In genomic region chr1:64737502-64738179, GRCm38 (mm10) we compare ENCODE assay signal across 8 mouse cellular contexts. TPM values are rescaled to one million over a fixed set of nuclear protein-coding genes. Genes with fewer than 3 reads are reported as not detected.
DNase-seq lines count a peak whose midpoint lies in the region; ATAC-seq lines count a peak whose summit lies in the region.

Gene Fzd5 (minus strand): TSS chr1:64737751.

- H3K4me2 ChIP-seq in embryonic facial prominence, embryonic 12.5 days (replicated peaks), result peak within 1 kb of the TSS; percentile 92
- peak within 1 kb of the TSS; percentile 96 for H3K4me2 ChIP-seq in limb, embryonic 13.5 days (replicated peaks)
- H3K4me2 ChIP-seq in midbrain, embryonic 15.5 days, result peak within 1 kb of the TSS; percentile 74

- DNase-seq in 416B (ENCODE audit: low read depth), result peak; percentile 94
- DNase-seq in adrenal gland, postnatal 36 days, result peak; percentile 96 to 98
- DNase-seq in heart, adult 18-20 months, result peak; percentile 91 to 97
- peak; percentile 94 for DNase-seq in kidney, adult 18-20 months
- peak; percentile 86 to 88 for DNase-seq in spleen, adult 18-20 months

- H3K36me3 ChIP-seq in embryonic facial prominence, embryonic 12.5 days, result no peaks in the 10 kb centered on the region
- no peaks in the 10 kb centered on the region for H3K36me3 ChIP-seq in limb, embryonic 13.5 days
- no peaks in the 10 kb centered on the region for H3K36me3 ChIP-seq in midbrain, embryonic 15.5 days (replicated peaks)

- peak within 1 kb of the TSS; percentile 63; the same call in 1 of the 2 replicates for H3K27ac ChIP-seq in embryonic facial prominence, embryonic 12.5 days
- H3K27ac ChIP-seq in limb, embryonic 13.5 days, result no peak within 1 kb of the TSS
- H3K27ac ChIP-seq in midbrain, embryonic 15.5 days, result 0 out of 2 replicates have a peak within 1 kb of the TSS, but pooled peaks have one; percentile 34

- peaks cover 46% of the 10 kb centered on the region for H3K27me3 ChIP-seq in embryonic facial prominence, embryonic 12.5 days
- peaks cover 61% of the 10 kb centered on the region for H3K27me3 ChIP-seq in limb, embryonic 13.5 days
- H3K27me3 ChIP-seq in midbrain, embryonic 15.5 days (replicated peaks), result peaks cover 54% of the 10 kb centered on the region

- H3K4me1 ChIP-seq in embryonic facial prominence, embryonic 12.5 days, result peaks cover 32% of the 10 kb centered on the region
- peaks cover 43% of the 10 kb centered on the region for H3K4me1 ChIP-seq in limb, embryonic 13.5 days
- peaks cover 38% of the 10 kb centered on the region for H3K4me1 ChIP-seq in midbrain, embryonic 15.5 days

- peak; percentile 92 for ATAC-seq in embryonic facial prominence, embryonic 12.5 days (ENCODE audit: insufficient number of reproducible peaks, insufficient read depth, low FRiP score, low TSS enrichment)
- peak; percentile 97 for ATAC-seq in limb, embryonic 13.5 days (ENCODE audit: low FRiP score, low read depth)
- ATAC-seq in midbrain, embryonic 15.5 days (replicated peaks), result peak; percentile 89

- under 1% methylated on average over 62 of the region's 73 CpGs for WGBS in embryonic facial prominence, embryonic 12.5 days
- 2% methylated on average over 46 of the region's 73 CpGs for WGBS in limb, embryonic 13.5 days
- WGBS in midbrain, embryonic 15.5 days, result under 1% methylated on average over 65 of the region's 73 CpGs

- H3K9me3 ChIP-seq in embryonic facial prominence, embryonic 12.5 days, result no peaks in the 10 kb centered on the region
- H3K9me3 ChIP-seq in limb, embryonic 13.5 days, result no peaks in the 10 kb centered on the region
- no peaks in the 10 kb centered on the region for H3K9me3 ChIP-seq in midbrain, embryonic 15.5 days

- H3K9ac ChIP-seq in embryonic facial prominence, embryonic 12.5 days, result peak within 1 kb of the TSS; percentile 65
- peak within 1 kb of the TSS; percentile 78 for H3K9ac ChIP-seq in limb, embryonic 13.5 days
- peak within 1 kb of the TSS; percentile 15; the same call in 1 of the 2 replicates for H3K9ac ChIP-seq in midbrain, embryonic 15.5 days

- peak within 1 kb of the TSS; percentile 66 for H3K4me3 ChIP-seq in embryonic facial prominence, embryonic 12.5 days
- peak within 1 kb of the TSS; percentile 69 for H3K4me3 ChIP-seq in limb, embryonic 13.5 days
- peak within 1 kb of the TSS; percentile 51 for H3K4me3 ChIP-seq in midbrain, embryonic 15.5 days

RNA-seq across cellular contexts. Expression of gene Fzd5, which starts in this region (rescaled TPM):
- total RNA-seq in adrenal gland, postnatal 36 days (2021), result 10 to 100 TPM; 15.5 to 21.0 TPM
- 2.4 and 2.5 TPM in 2 replicates for polyA plus RNA-seq in embryonic facial prominence, embryonic 12.5 days (2016; fragmentation: Nextera tagmentation; extraction: Ambion mirVana)
- total RNA-seq in heart, adult 18-20 months (2021), result 1 to 10 TPM; 3.9 to 4.4 TPM
- polyA plus RNA-seq in limb, embryonic 13.5 days (2015; fragmentation: Nextera tagmentation; extraction: Ambion mirVana), result 1.0 and 1.1 TPM in 2 replicates
- polyA plus RNA-seq in midbrain, embryonic 15.5 days (2015; fragmentation: Nextera tagmentation; extraction: Ambion mirVana), result 0.45 and 0.50 TPM in 2 replicates

Comparison
In these comparisons a context has a peak if more than half of its experiments do, and no peak if none do; other contexts are left out.
1. Peak in ATAC-seq, H3K4me3 ChIP-seq, H3K27ac ChIP-seq, H3K9ac ChIP-seq and H3K4me2 ChIP-seq in midbrain, embryonic 15.5 days; RNA of the gene not detected or under 1 TPM.
2. H3K9ac ChIP-seq: peak in every context shown above with its lines; median percentile 78 in limb, embryonic 13.5 days; 65 in embryonic facial prominence, embryonic 12.5 days; 15 in midbrain, embryonic 15.5 days.